Mouse (Mus musculus) brain, adult 2 months (tissue): ENCODE measurements around the gene Soga1.

Source experiments
- DNase-seq: peaks from one replicate; pipeline ENCODE4 v3.0.0; 2011; ENCODE audit warnings: low read depth, low spot score

The Soga1 gene

GRCm38 (mm10) chr2:157079701-157080180 is 687 bp upstream of the Soga1 start:
- DNase-seq, result no peak

- peak; percentile 38 for DNase-seq
Measured at GRCm38 (mm10) chr2:157078059-157078792, 828 bp downstream of the Soga1 start.

- DNase-seq, result peak; percentile 87
Measured at GRCm38 (mm10) chr2:157077641-157078058, 1.4 kb downstream of the Soga1 start.

GRCm38 (mm10) chr2:157077160-157077559 is 1.9 kb downstream of the Soga1 start:
- DNase-seq, result peak; percentile 84

- DNase-seq, result no peak
Measured at GRCm38 (mm10) chr2:157076585-157076984, 2.5 kb downstream of the Soga1 start.

GRCm38 (mm10) chr2:157075685-157076084 is 3.4 kb downstream of the Soga1 start:
- peak; percentile 90 for DNase-seq

- DNase-seq, result no peak
Measured at GRCm38 (mm10) chr2:157075226-157075625, 3.8 kb downstream of the Soga1 start.

- DNase-seq, result no peak
Measured at GRCm38 (mm10) chr2:157074772-157075171, 4.3 kb downstream of the Soga1 start.

GRCm38 (mm10) chr2:157074186-157074724 is 4.8 kb downstream of the Soga1 start:
- peak; percentile 96 for DNase-seq

- peak; percentile 58 for DNase-seq
Measured at GRCm38 (mm10) chr2:157073378-157074052, 5.5 kb downstream of the Soga1 start.

- no peak for DNase-seq
Measured at GRCm38 (mm10) chr2:157072316-157072990, 6.6 kb downstream of the Soga1 start.

- peak; percentile 77 for DNase-seq
Measured at GRCm38 (mm10) chr2:157071556-157071955, 7.5 kb downstream of the Soga1 start.

- peak; percentile 83 for DNase-seq
Measured at GRCm38 (mm10) chr2:157070365-157070764, 8.7 kb downstream of the Soga1 start.

- peak; percentile 66 for DNase-seq
Measured at GRCm38 (mm10) chr2:157069755-157070315, 9.2 kb downstream of the Soga1 start.

- DNase-seq, result peak; percentile 99
Measured at GRCm38 (mm10) chr2:157069355-157069735, 9.7 kb downstream of the Soga1 start.

GRCm38 (mm10) chr2:157068701-157069354 is 10.2 kb downstream of the Soga1 start:
- DNase-seq, result peak; percentile 76

GRCm38 (mm10) chr2:157066731-157067430 is 12.2 kb downstream of the Soga1 start:
- no peak for DNase-seq

- peak; percentile 55 for DNase-seq
Measured at GRCm38 (mm10) chr2:157065879-157066226, 13.2 kb downstream of the Soga1 start.

- DNase-seq, result no peak
Measured at GRCm38 (mm10) chr2:157064978-157065878, 13.8 kb downstream of the Soga1 start.

- DNase-seq, result peak; percentile 84
Measured at GRCm38 (mm10) chr2:157064136-157064535, 14.9 kb downstream of the Soga1 start.
